8 mouse cellular contexts compared by ENCODE assay signal in genomic region chr6:125096279-125096596, GRCm38 (mm10). TPM values are rescaled to one million over a fixed set of nuclear protein-coding genes. Genes with fewer than 3 reads are reported as not detected.
DNase-seq lines count a peak whose midpoint lies in the region; ATAC-seq and TF ChIP-seq lines count a peak whose summit lies in the region.

No protein-coding gene starts in this region.

- no peak for TF ChIP-seq CTCF in kidney, adult 2 months (conservative IDR thresholded peaks at IDR 0.05; ENCODE audit: insufficient read depth, insufficient read length, low read depth, low read length)
- no peak for TF ChIP-seq CTCF in bone marrow, adult 2 months (IDR thresholded peaks at IDR 0.05; ENCODE audit: control insufficient read depth, insufficient read depth, low read length)

- ATAC-seq in hindbrain, embryonic 13.5 days (ENCODE audit: low FRiP score) = no peak
- no peak for ATAC-seq in midbrain, embryonic 13.5 days

- H3K27ac ChIP-seq in kidney, adult 2 months (ENCODE audit: insufficient read depth, low read depth, low read length) = peak overlapping the region; percentile 95
- H3K27ac ChIP-seq in bone marrow, adult 2 months (ENCODE audit: control insufficient read depth, insufficient read depth, low read depth, low read length, poor library complexity) = peak overlapping the region; percentile 96
- H3K27ac ChIP-seq in hindbrain, embryonic 13.5 days = peak overlapping the region; percentile 96
- peak overlapping the region; percentile 96 for H3K27ac ChIP-seq in midbrain, embryonic 13.5 days

- H3K9me3 ChIP-seq in hindbrain, embryonic 13.5 days = no peaks in the 10 kb centered on the region
- no peaks in the 10 kb centered on the region for H3K9me3 ChIP-seq in midbrain, embryonic 13.5 days

- peaks cover 4% of the 10 kb centered on the region; the same call in 1 of the 2 replicates for H3K36me3 ChIP-seq in kidney, adult 2 months (ENCODE audit: control insufficient read depth, insufficient read depth, low read length)
- H3K36me3 ChIP-seq in hindbrain, embryonic 13.5 days = peaks cover 30% of the 10 kb centered on the region
- H3K36me3 ChIP-seq in midbrain, embryonic 13.5 days = peaks cover 29% of the 10 kb centered on the region

- TF ChIP-seq POLR2A in kidney, adult 2 months (IDR thresholded peaks at IDR 0.05; ENCODE audit: low read depth, low read length) = no peak
- TF ChIP-seq POLR2A in bone marrow, adult 2 months (IDR thresholded peaks at IDR 0.05; ENCODE audit: borderline replicate concordance, control insufficient read depth, low read depth, low read length) = no peak

- no peak for DNase-seq in kidney, adult 2 months
- no peak for DNase-seq in kidney, postnatal 25 days
- no peak for DNase-seq in frontal cortex, postnatal 14 days (ENCODE audit: low spot score in 2 of 2)
- no peak for DNase-seq in kidney, adult 11 months
- DNase-seq in right cerebral cortex, adult 2 months (ENCODE audit: low spot score in 2 of 2) = no peak

- peak overlapping the region; percentile 97 for H3K9ac ChIP-seq in hindbrain, embryonic 13.5 days
- peak overlapping the region; percentile 96 for H3K9ac ChIP-seq in midbrain, embryonic 13.5 days (replicated peaks)

- peak overlapping the region; percentile 89 for H3K4me2 ChIP-seq in hindbrain, embryonic 13.5 days
- H3K4me2 ChIP-seq in midbrain, embryonic 13.5 days (replicated peaks) = peak overlapping the region; percentile 94

- H3K4me1 ChIP-seq in kidney, adult 2 months (ENCODE audit: control insufficient read depth, insufficient read depth, low read length) = peaks cover 23% of the 10 kb centered on the region
- H3K4me1 ChIP-seq in bone marrow, adult 2 months (ENCODE audit: control insufficient read depth, insufficient read depth, low read length) = peaks cover 2% of the 10 kb centered on the region; the same call in 1 of the 2 replicates
- H3K4me1 ChIP-seq in hindbrain, embryonic 13.5 days (replicated peaks) = peaks cover 34% of the 10 kb centered on the region
- peaks cover 41% of the 10 kb centered on the region for H3K4me1 ChIP-seq in midbrain, embryonic 13.5 days (replicated peaks)

- no peaks in the 10 kb centered on the region for H3K27me3 ChIP-seq in kidney, adult 2 months (replicated peaks; ENCODE audit: control insufficient read depth, insufficient read depth, low read length)
- no peaks in the 10 kb centered on the region for H3K27me3 ChIP-seq in hindbrain, embryonic 13.5 days
- no peaks in the 10 kb centered on the region for H3K27me3 ChIP-seq in midbrain, embryonic 13.5 days

- peak overlapping the region; percentile 99 for H3K4me3 ChIP-seq in kidney, adult 2 months (ENCODE audit: insufficient read depth, low read depth, low read length)
- peak overlapping the region; percentile 96 for H3K4me3 ChIP-seq in bone marrow, adult 2 months (replicated peaks; ENCODE audit: control insufficient read depth, low read depth, low read length)
- H3K4me3 ChIP-seq in hindbrain, embryonic 13.5 days = peak overlapping the region; percentile 98
- H3K4me3 ChIP-seq in midbrain, embryonic 13.5 days (replicated peaks) = peak overlapping the region; percentile 98

- under 1% methylated on average over 18 of the region's 32 CpGs for WGBS in kidney, adult 2 months
- WGBS in bone marrow, adult 2 months = 0% methylated on average over 25 of the region's 32 CpGs
- WGBS in hindbrain, embryonic 13.5 days = 0% methylated on average over 15 of the region's 32 CpGs
- 2% methylated on average over 26 of the region's 32 CpGs for WGBS in midbrain, embryonic 13.5 days

RNA-seq across cellular contexts. Expression of gene Chd4, which starts 0.5 kb away (rescaled TPM):
- 43.6 and 57.7 TPM in 2 replicates for polyA plus RNA-seq in kidney, adult 2 months (2012; rRNA removed)
- 66.8 and 106 TPM in 2 replicates for polyA plus RNA-seq in bone marrow, adult 2 months (2011; ENCODE audit: insufficient read depth, insufficient read length, low replicate concordance, missing spikeins)
- polyA plus RNA-seq in hindbrain, embryonic 13.5 days (2015; fragmentation: Nextera tagmentation; extraction: Ambion mirVana) = 123 and 126 TPM in 2 replicates
- 133 and 138 TPM in 2 replicates for polyA plus RNA-seq in midbrain, embryonic 13.5 days (2015; fragmentation: Nextera tagmentation; extraction: Ambion mirVana)

RNA-seq across cellular contexts. Expression of gene Lpar5, which starts 28.5 kb away (rescaled TPM):
- 2.9 and 3.5 TPM in 2 replicates for polyA plus RNA-seq in kidney, adult 2 months (2012; rRNA removed)
- not detected in 2 replicates for polyA plus RNA-seq in bone marrow, adult 2 months (2011; ENCODE audit: insufficient read depth, insufficient read length, low replicate concordance, missing spikeins)
- 0.55 and 0.65 TPM in 2 replicates for polyA plus RNA-seq in hindbrain, embryonic 13.5 days (2015; fragmentation: Nextera tagmentation; extraction: Ambion mirVana)
- polyA plus RNA-seq in midbrain, embryonic 13.5 days (2015; fragmentation: Nextera tagmentation; extraction: Ambion mirVana) = 0.34 and 0.37 TPM in 2 replicates

RNA-seq across cellular contexts. Expression of gene Nop2, which starts 35.5 kb away (rescaled TPM):
- polyA plus RNA-seq in kidney, adult 2 months (2012; rRNA removed) = 15.5 and 16.5 TPM in 2 replicates
- polyA plus RNA-seq in bone marrow, adult 2 months (2011; ENCODE audit: insufficient read depth, insufficient read length, low replicate concordance, missing spikeins) = 12.5 and 25.7 TPM in 2 replicates
- polyA plus RNA-seq in hindbrain, embryonic 13.5 days (2015; fragmentation: Nextera tagmentation; extraction: Ambion mirVana) = 47.9 and 48.6 TPM in 2 replicates
- polyA plus RNA-seq in midbrain, embryonic 13.5 days (2015; fragmentation: Nextera tagmentation; extraction: Ambion mirVana) = 43.2 and 45.9 TPM in 2 replicates

RNA-seq across cellular contexts. Expression of gene Acrbp, which starts 46.7 kb away (rescaled TPM):
- polyA plus RNA-seq in kidney, adult 2 months (2012; rRNA removed) = 14.3 and 18.9 TPM in 2 replicates
- polyA plus RNA-seq in bone marrow, adult 2 months (2011; ENCODE audit: insufficient read depth, insufficient read length, low replicate concordance, missing spikeins) = 24.3 and 45.9 TPM in 2 replicates
- polyA plus RNA-seq in hindbrain, embryonic 13.5 days (2015; fragmentation: Nextera tagmentation; extraction: Ambion mirVana) = 17.5 and 19.7 TPM in 2 replicates
- 15.8 and 19.7 TPM in 2 replicates for polyA plus RNA-seq in midbrain, embryonic 13.5 days (2015; fragmentation: Nextera tagmentation; extraction: Ambion mirVana)

RNA-seq across cellular contexts. Expression of gene Iffo1, which starts 48.8 kb away (rescaled TPM):
- 35.0 and 36.4 TPM in 2 replicates for polyA plus RNA-seq in kidney, adult 2 months (2012; rRNA removed)
- 21.0 and 39.0 TPM in 2 replicates for polyA plus RNA-seq in bone marrow, adult 2 months (2011; ENCODE audit: insufficient read depth, insufficient read length, low replicate concordance, missing spikeins)
- polyA plus RNA-seq in hindbrain, embryonic 13.5 days (2015; fragmentation: Nextera tagmentation; extraction: Ambion mirVana) = 17.2 and 19.7 TPM in 2 replicates
- polyA plus RNA-seq in midbrain, embryonic 13.5 days (2015; fragmentation: Nextera tagmentation; extraction: Ambion mirVana) = 14.9 and 19.3 TPM in 2 replicates
